Mouse (Mus musculus): Measurements from ENCODE around the gene Gpi1. TPM values are rescaled to one million over a fixed set of nuclear protein-coding genes. Genes with fewer than 3 reads are reported as not detected.

Gene Gpi1
- polyA plus RNA-seq, 1 experiment from 2014 or later, result 429 TPM

GRCm38 (mm10) chr7:34166850-34167249 is 63.3 kb downstream of the Gpi1 start:
- H3K4me2 ChIP-seq (ENCODE audit: low read length), result peak overlapping the region; percentile 26; the same call in 1 of the 2 replicates
- no peaks in the 10 kb centered on the region for H3K27me3 ChIP-seq (replicated peaks; ENCODE audit: control insufficient read depth, insufficient read depth, low read length)
- 0 out of 2 replicates have a peak overlapping the region, but pooled peaks have one; percentile 1 for H3K4me3 ChIP-seq (ENCODE audit: low read depth, low read length)
- ATAC-seq (replicated peaks; ENCODE audit: low FRiP score, low TSS enrichment, low read depth) (no peak), DNase-seq (ENCODE audit: low spot score) (peak; percentile 64)
- peaks cover 36% of the 10 kb centered on the region for H3K36me3 ChIP-seq (ENCODE audit: control insufficient read depth, insufficient read depth, low read length)
- H3K4me1 ChIP-seq (replicated peaks; ENCODE audit: control insufficient read depth, insufficient read depth, low read length), result peaks cover 6% of the 10 kb centered on the region; the same call in 1 of the 2 replicates
- no peak overlapping the region for H3K9ac ChIP-seq (ENCODE audit: low read length)
- H3K27ac ChIP-seq (ENCODE audit: low read depth), result no peak overlapping the region
- no peaks in the 10 kb centered on the region for H3K9me3 ChIP-seq (ENCODE audit: control insufficient read depth, low read length)
- 52% methylated on average over 4 of the region's 4 CpGs for WGBS

- H3K4me2 ChIP-seq (ENCODE audit: low read length), result no peak overlapping the region
- no peaks in the 10 kb centered on the region for H3K9me3 ChIP-seq (ENCODE audit: control insufficient read depth, low read length)
- H3K4me1 ChIP-seq (replicated peaks; ENCODE audit: control insufficient read depth, insufficient read depth, low read length), result peaks cover 6% of the 10 kb centered on the region; the same call in 1 of the 2 replicates
- DNase-seq (ENCODE audit: low spot score) (no peak), ATAC-seq (replicated peaks; ENCODE audit: low FRiP score, low TSS enrichment, low read depth) (no peak)
- 85% methylated on average over 3 of the region's 3 CpGs for WGBS
- peaks cover 44% of the 10 kb centered on the region for H3K36me3 ChIP-seq (ENCODE audit: control insufficient read depth, insufficient read depth, low read length)
- no peaks in the 10 kb centered on the region for H3K27me3 ChIP-seq (replicated peaks; ENCODE audit: control insufficient read depth, insufficient read depth, low read length)
- H3K9ac ChIP-seq (ENCODE audit: low read length), result no peak overlapping the region
- H3K4me3 ChIP-seq (ENCODE audit: low read depth, low read length), result no peak overlapping the region
- no peak overlapping the region for H3K27ac ChIP-seq (ENCODE audit: low read depth)
Observed at GRCm38 (mm10) chr7:34165999-34166398, 64.1 kb downstream of the Gpi1 start.

- Histone ChIP-seq H3K4me2 (ENCODE audit: low read length) (no peak overlapping the region), H3K27me3 (replicated peaks; ENCODE audit: control insufficient read depth, insufficient read depth, low read length) (no peaks in the 10 kb centered on the region), H3K4me3 (ENCODE audit: low read depth, low read length) (no peak overlapping the region), H3K9me3 (ENCODE audit: control insufficient read depth, low read length) (no peaks in the 10 kb centered on the region), H3K27ac (ENCODE audit: low read depth) (no peak overlapping the region), H3K9ac (ENCODE audit: low read length) (no peak overlapping the region), H3K4me1 (replicated peaks; ENCODE audit: control insufficient read depth, insufficient read depth, low read length) (peaks cover 6% of the 10 kb centered on the region; the same call in 1 of the 2 replicates), H3K36me3 (ENCODE audit: control insufficient read depth, insufficient read depth, low read length) (peaks cover 57% of the 10 kb centered on the region)
- DNase-seq (ENCODE audit: low spot score) (no peak), ATAC-seq (replicated peaks; ENCODE audit: low FRiP score, low TSS enrichment, low read depth) (no peak)
- WGBS, result 92% methylated on average over 7 of the region's 7 CpGs
Observed at GRCm38 (mm10) chr7:34164671-34165070, 65.5 kb downstream of the Gpi1 start.

GRCm38 (mm10) chr7:34159167-34159566 is 71.0 kb downstream of the Gpi1 start:
- DNase-seq (ENCODE audit: low spot score) (no peak), ATAC-seq (replicated peaks; ENCODE audit: low FRiP score, low TSS enrichment, low read depth) (no peak)
- H3K36me3 ChIP-seq (ENCODE audit: control insufficient read depth, insufficient read depth, low read length), result peaks cover 99% of the 10 kb centered on the region
- H3K9me3 ChIP-seq (ENCODE audit: control insufficient read depth, low read length), result no peaks in the 10 kb centered on the region
- H3K27me3 ChIP-seq (replicated peaks; ENCODE audit: control insufficient read depth, insufficient read depth, low read length), result no peaks in the 10 kb centered on the region
- no peak overlapping the region for H3K4me3 ChIP-seq (ENCODE audit: low read depth, low read length)
- 94% methylated on average over 3 of the region's 3 CpGs for WGBS
- no peak overlapping the region for H3K27ac ChIP-seq (ENCODE audit: low read depth)
- no peaks in the 10 kb centered on the region for H3K4me1 ChIP-seq (replicated peaks; ENCODE audit: control insufficient read depth, insufficient read depth, low read length)
- H3K9ac ChIP-seq (ENCODE audit: low read length), result no peak overlapping the region
- no peak overlapping the region for H3K4me2 ChIP-seq (ENCODE audit: low read length)

DNA sequence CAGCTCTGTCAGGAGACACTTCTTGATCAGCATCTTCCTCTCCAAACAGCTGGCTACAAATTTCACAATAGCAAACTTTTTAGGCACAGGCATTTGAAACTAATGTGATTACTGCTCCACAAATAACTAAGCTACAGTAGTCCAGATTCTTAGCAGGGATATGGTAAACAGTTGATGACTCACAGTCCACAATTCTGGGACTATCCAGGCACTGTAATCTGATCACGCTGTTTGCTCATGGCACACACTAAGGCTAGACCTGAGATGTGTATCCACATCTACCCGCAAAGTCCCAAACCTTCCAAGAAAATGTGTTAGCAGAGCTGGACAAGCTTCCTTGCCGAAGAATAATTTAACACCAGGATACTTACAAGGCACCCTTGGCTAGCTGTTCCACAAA is 72.1 kb downstream of the Gpi1 start:
- 94% methylated on average over 3 of the region's 3 CpGs for WGBS
- H3K9me3 ChIP-seq (ENCODE audit: control insufficient read depth, low read length), result no peaks in the 10 kb centered on the region
- H3K27ac ChIP-seq (ENCODE audit: low read depth), result no peak overlapping the region
- H3K4me3 ChIP-seq (ENCODE audit: low read depth, low read length), result no peak overlapping the region
- no peaks in the 10 kb centered on the region for H3K27me3 ChIP-seq (replicated peaks; ENCODE audit: control insufficient read depth, insufficient read depth, low read length)
- ATAC-seq (replicated peaks; ENCODE audit: low FRiP score, low TSS enrichment, low read depth), result no peak
- H3K9ac ChIP-seq (ENCODE audit: low read length), result no peak overlapping the region
- H3K4me2 ChIP-seq (ENCODE audit: low read length), result no peak overlapping the region
- H3K36me3 ChIP-seq (ENCODE audit: control insufficient read depth, insufficient read depth, low read length), result peaks cover 100% of the 10 kb centered on the region
- no peaks in the 10 kb centered on the region for H3K4me1 ChIP-seq (replicated peaks; ENCODE audit: control insufficient read depth, insufficient read depth, low read length)
- no peak for DNase-seq (ENCODE audit: low spot score)

Other genes starting within 250 kb of the Gpi1 start
- not detected in 2 replicates for gene Scgb2b27, start 216.4 kb downstream of the Gpi1 start, polyA plus RNA-seq (2014; fragmentation: Nextera tagmentation; extraction: Ambion mirVana)
- gene Scgb1b27, start 208.9 kb downstream of the Gpi1 start, polyA plus RNA-seq (2014; fragmentation: Nextera tagmentation; extraction: Ambion mirVana), result not detected in 2 replicates
- gene Scgb1b30, start 134.9 kb downstream of the Gpi1 start, polyA plus RNA-seq (2014; fragmentation: Nextera tagmentation; extraction: Ambion mirVana), result not detected in 2 replicates
- 5.3 and 5.5 TPM in 2 replicates for gene Wtip, start 97.1 kb downstream of the Gpi1 start, polyA plus RNA-seq (2014; fragmentation: Nextera tagmentation; extraction: Ambion mirVana)
- 187 and 201 TPM in 2 replicates for gene Uba2, start 60.7 kb downstream of the Gpi1 start, polyA plus RNA-seq (2014; fragmentation: Nextera tagmentation; extraction: Ambion mirVana)
- gene Pdcd2l, start 33.7 kb downstream of the Gpi1 start, polyA plus RNA-seq (2014; fragmentation: Nextera tagmentation; extraction: Ambion mirVana), result 57.2 and 58.7 TPM in 2 replicates
- 0.69 TPM in 1 of 2 replicates, not detected in the other for gene Gm6096, start 20.7 kb upstream of the Gpi1 start, polyA plus RNA-seq (2014; fragmentation: Nextera tagmentation; extraction: Ambion mirVana)
- gene 4931406P16Rik, start 83.2 kb upstream of the Gpi1 start, polyA plus RNA-seq (2014; fragmentation: Nextera tagmentation; extraction: Ambion mirVana), result 37.8 and 47.5 TPM in 2 replicates
- gene Lsm14a, start 163.0 kb upstream of the Gpi1 start, polyA plus RNA-seq (2014; fragmentation: Nextera tagmentation; extraction: Ambion mirVana), result 53.1 and 54.0 TPM in 2 replicates

All from intestine, embryonic 14.5 days (tissue).